Mouse (Mus musculus) heart, postnatal 0 days (tissue): ENCODE measurements at regions not wholly inside any gene's neighbourhood (a gene's known extent, or its start where the extent isn't known, plus 50 kb on each side); places are given as distances from the start of the nearest gene placed in this dataset.

Experiments used
- CTCF ChIP-seq: IDR thresholded peaks from 2 replicates; pipeline ENCODE4 v1.5.1; 2016; ENCODE audit warnings: antibody characterized with exemption, control low read depth, low read depth
- EP300 ChIP-seq: IDR thresholded peaks from 2 replicates; pipeline ENCODE4 v1.6.1; 2016; ENCODE audit warnings: antibody characterized with exemption, low read depth

GRCm38 (mm10) chr11:114514126-114514525 lies 154.2 kb upstream of the Rpl38 start:
- TF ChIP-seq CTCF (no peak), EP300 (no peak)
